Mouse (Mus musculus): ENCODE data around the gene Capns1. TPM values are rescaled to one million over a fixed set of nuclear protein-coding genes. Genes with fewer than 3 reads are reported as not detected.

The Capns1 gene
- total RNA-seq, 2 experiments from 2014 or later, result 314 to 330 TPM

DNA sequence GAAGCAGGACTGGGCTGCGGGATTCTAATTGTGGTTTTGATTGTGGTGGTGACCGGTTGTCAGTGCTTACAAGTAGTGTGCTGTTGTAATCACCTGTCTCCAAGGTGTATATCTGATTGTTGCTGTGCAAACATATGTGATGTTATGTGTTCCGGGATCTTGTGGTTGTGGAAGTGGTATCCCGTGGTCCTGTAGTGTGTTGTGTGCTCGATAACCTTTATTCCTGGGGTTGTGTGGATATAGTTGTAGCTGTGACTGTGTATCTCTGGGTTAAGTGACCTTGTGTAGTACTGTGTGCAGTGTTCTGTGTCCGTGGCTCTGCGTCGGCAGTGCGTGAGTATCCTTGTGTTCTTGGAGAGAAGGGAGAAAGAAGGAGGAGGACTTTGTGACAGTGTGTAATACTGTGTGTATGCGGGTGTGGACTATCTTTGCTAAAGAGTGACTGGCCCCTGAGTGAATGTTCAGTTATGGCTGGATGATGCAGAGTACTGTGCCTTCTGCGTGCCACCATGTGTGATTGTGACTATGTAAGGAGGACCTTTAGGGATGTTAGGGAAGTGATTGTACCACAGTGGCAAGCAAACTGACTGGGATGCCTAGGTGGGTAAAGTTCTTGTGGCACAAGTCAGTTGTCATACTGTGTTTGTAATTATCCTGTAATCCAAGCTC, 28.2 kb downstream of the Capns1 start:
- DNase-seq, result no peak

GRCm38 (mm10) chr7:30169583-30170282, 28.9 kb downstream of the Capns1 start, which contains the start of gene Zfp146:
TSS of gene Zfp146 (minus strand) at chr7:30169750.
- DNase-seq, result peak; percentile 79

- DNase-seq, result no peak
These were observed 29.6 kb downstream of the Capns1 start for GRCm38 (mm10) chr7:30168914-30169582.

GRCm38 (mm10) chr7:30164745-30165144, 33.9 kb downstream of the Capns1 start:
- DNase-seq, result no peak

DNA sequence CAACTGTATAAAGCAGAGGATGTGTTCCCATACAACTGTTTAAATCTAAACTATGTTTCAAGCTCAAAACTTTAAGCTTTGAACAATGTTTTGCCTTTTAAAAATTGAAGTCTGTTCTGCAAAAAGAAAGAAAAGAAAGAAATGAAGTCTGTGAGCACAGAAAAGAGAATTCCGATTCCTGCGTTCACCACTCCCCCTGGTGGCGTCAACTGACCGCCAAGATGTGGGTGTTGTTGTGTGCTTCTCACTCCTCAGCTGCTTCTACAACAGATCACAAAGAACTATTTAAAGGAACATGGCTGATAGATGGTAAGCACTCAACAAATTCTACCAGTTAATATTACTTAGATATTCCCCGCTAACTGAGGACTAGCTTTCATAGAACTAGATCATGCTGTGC, 35.5 kb downstream of the Capns1 start:
- DNase-seq, result no peak

DNA sequence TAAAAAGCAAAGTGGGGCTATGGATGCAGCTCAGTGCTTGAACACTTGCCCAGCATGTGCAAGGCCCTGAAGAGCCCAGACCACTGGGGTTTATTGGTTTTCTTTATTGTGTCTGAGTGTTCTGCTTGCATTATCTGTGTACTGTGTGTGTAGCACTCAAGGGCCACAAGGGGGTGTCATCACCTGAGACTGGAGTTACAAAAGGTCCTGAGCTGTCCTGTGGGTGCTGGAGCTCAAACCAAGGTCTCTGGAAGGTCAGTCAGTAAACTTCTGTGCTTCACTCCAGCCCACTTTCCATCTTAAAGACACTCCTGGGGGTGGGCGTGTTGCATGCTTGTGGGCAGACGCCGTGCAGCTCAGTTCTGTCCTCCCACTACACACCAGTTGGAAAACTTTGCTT, 43.1 kb downstream of the Capns1 start:
- DNase-seq, result no peak

- no peak for DNase-seq
These were observed 44.6 kb downstream of the Capns1 start for GRCm38 (mm10) chr7:30154040-30154439.

- DNase-seq, result no peak
These were observed 51.6 kb downstream of the Capns1 start for GRCm38 (mm10) chr7:30147011-30147410.

DNA sequence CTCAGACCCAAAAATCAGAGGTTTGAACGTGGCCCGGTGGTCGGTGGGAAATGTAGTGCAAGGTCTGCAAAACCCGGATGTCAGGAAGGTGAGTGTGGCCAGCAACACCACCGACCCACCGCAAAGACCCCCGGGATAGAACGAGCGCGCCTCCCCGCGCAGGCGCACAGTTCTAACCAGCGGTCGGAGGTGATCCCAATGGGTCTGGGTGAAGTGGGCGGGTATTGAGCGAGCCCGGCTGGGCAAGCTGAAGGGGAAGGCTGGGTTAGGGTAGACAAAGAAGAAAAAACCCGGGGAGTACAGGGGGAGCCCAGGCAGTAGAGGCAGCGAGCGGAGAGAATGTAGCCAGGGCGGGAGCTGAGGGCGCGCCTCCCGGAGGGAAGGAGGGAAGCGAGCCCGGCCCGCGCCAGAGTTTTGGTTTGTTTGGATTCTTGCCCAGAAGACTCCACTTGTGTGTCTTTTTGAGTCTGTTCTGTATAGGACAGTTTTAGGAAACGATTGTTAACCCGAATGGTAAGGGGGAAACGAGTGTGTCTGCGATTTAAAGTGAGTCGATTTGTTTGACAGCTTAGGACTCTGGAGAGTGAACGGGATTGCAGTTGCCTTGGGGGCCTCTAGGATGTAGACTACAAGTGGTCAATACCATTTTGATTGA, 54.9 kb downstream of the Capns1 start:
- DNase-seq, result peak; percentile 59

GRCm38 (mm10) chr7:30143170-30143554, 55.4 kb downstream of the Capns1 start:
- no peak for DNase-seq

Other genes starting within 250 kb of the Capns1 start
- gene Zfp74, start 244.7 kb downstream of the Capns1 start, total RNA-seq (2021), result 1 to 10 TPM; 5.9 to 9.2 TPM
- 10 to 100 TPM; 63.5 to 67.4 TPM for gene Zfp568, start 214.9 kb downstream of the Capns1 start, total RNA-seq (2021)
- 1 to 10 TPM; 1.5 to 2.9 TPM for gene Zfp14, start 147.4 kb downstream of the Capns1 start, total RNA-seq (2021)
- 1 to 10 TPM in 1 of 2 experiments, under 1 TPM in 1; 0.52 to 1.2 TPM for gene Zfp82, start 125.9 kb downstream of the Capns1 start, total RNA-seq (2021)
- 1 to 10 TPM in 1 of 2 experiments, under 1 TPM in 1; 0.33 to 1.8 TPM for gene Gm26920, start 108.4 kb downstream of the Capns1 start, total RNA-seq (2021)
- gene Zfp566, start 108.3 kb downstream of the Capns1 start, total RNA-seq (2021), result 1 to 10 TPM; 2.0 to 3.2 TPM
- gene Zfp260, start 104.0 kb downstream of the Capns1 start, total RNA-seq (2021), result 10 to 100 TPM; 35.2 to 46.9 TPM
- gene Zfp382, start 76.9 kb downstream of the Capns1 start, total RNA-seq (2021), result 1 to 10 TPM; 2.6 to 4.8 TPM
- gene Zfp146, start 29.1 kb downstream of the Capns1 start, total RNA-seq (2021), result 10 to 100 TPM; 34.6 to 40.3 TPM
- 100 to 1,000 TPM; 630 to 723 TPM for gene Cox7a1, start 14.7 kb downstream of the Capns1 start, total RNA-seq (2021)
- 10 to 100 TPM; 71.9 to 80.7 TPM for gene Polr2i, start 33.1 kb upstream of the Capns1 start, total RNA-seq (2021)
- gene Tbcb, start 33.5 kb upstream of the Capns1 start, total RNA-seq (2021), result 10 to 100 TPM; 42.8 to 47.0 TPM
- under 1 TPM in 1 of 2 experiments, not detected in 1; 0.77 TPM for gene Ovol3, start 36.9 kb upstream of the Capns1 start, total RNA-seq (2021)
- gene Thap8, start 81.3 kb upstream of the Capns1 start, total RNA-seq (2021), result under 1 TPM; 0.32 to 0.38 TPM
- gene Wdr62, start 81.6 kb upstream of the Capns1 start, total RNA-seq (2021), result 1 to 10 TPM; 4.9 to 5.9 TPM
- gene Clip3, start 92.9 kb upstream of the Capns1 start, total RNA-seq (2021), result 10 to 100 TPM; 22.2 to 26.5 TPM
- 10 to 100 TPM; 18.3 to 18.6 TPM for gene Alkbh6, start 109.9 kb upstream of the Capns1 start, total RNA-seq (2021)
- gene Syne4, start 116.0 kb upstream of the Capns1 start, total RNA-seq (2021), result 1 to 10 TPM; 1.8 TPM
- gene E130208F15Rik, start 122.9 kb upstream of the Capns1 start, total RNA-seq (2021), result 1 to 10 TPM; 1.0 to 1.2 TPM
- gene Sdhaf1, start 125.1 kb upstream of the Capns1 start, total RNA-seq (2021), result 10 to 100 TPM; 10.3 to 11.5 TPM
- gene Lrfn3, start 164.0 kb upstream of the Capns1 start, total RNA-seq (2021), result 1 to 10 TPM; 1.6 to 3.1 TPM
- 10 to 100 TPM; 11.9 to 22.2 TPM for gene Tyrobp, start 214.9 kb upstream of the Capns1 start, total RNA-seq (2021)
- under 1 TPM; 0.66 to 0.72 TPM for gene Hcst, start 221.0 kb upstream of the Capns1 start, total RNA-seq (2021)
- gene Nfkbid, start 222.9 kb upstream of the Capns1 start, total RNA-seq (2021), result under 1 TPM; 0.14 to 0.45 TPM
- gene Aplp1, start 246.7 kb upstream of the Capns1 start, total RNA-seq (2021), result 1 to 10 TPM; 3.3 to 4.4 TPM

Measured in gastrocnemius, postnatal 10 days (tissue).